Mouse (Mus musculus): ENCODE measurements around the gene Mat1a.

DNA sequence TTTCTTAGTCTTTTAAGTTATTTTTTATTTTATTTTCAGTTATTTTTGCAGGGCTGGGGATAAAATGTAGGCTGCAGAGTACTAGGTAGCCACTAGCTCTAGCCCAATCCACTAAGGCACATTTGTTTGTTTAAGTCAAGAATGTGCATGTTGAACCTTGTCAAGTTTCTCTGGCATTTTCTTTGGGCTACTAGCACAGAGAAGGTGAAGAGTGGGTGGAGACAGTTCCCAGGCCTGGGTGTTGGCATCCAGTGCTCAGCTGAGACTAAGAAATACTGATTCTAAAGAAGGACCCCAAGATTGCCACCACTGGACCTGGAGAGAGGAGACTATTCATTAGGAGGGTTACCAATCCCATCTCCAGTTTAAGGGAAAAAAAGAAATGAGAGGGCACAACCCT is 32.2 kb downstream of the Mat1a start:
- no peak for TF ChIP-seq CTCF (IDR thresholded peaks at IDR 0.05; ENCODE audit: low read depth)
- no peak for TF ChIP-seq EP300 (IDR thresholded peaks at IDR 0.05; ENCODE audit: low read depth)
